Mouse (Mus musculus) urinary bladder, postnatal 14 days (tissue): ENCODE measurements at regions not wholly inside any gene's neighbourhood (a gene's known extent, or its start where the extent isn't known, plus 50 kb on each side); places are given as distances from the start of the nearest gene placed in this dataset.

Experiments
- DNase-seq: peaks from one replicate; pipeline ENCODE4 v3.0.0; 2021; ENCODE audit warnings: low spot score

GRCm38 (mm10) chr9:6608428-6609283 lies 339.0 kb upstream of the Ddi1 start:
- no peak for DNase-seq
